In genomic region chr11:90169200-90170013, GRCm38 (mm10) we compare ENCODE assay signal across 8 mouse cellular contexts. TPM values are rescaled to one million over a fixed set of nuclear protein-coding genes. Genes with fewer than 3 reads are reported as not detected.
DNase-seq lines count a peak whose midpoint lies in the region; ATAC-seq lines count a peak whose summit lies in the region.

No protein-coding gene starts in this region.

- H3K36me3 ChIP-seq in liver, embryonic 11.5 days (ENCODE audit: control insufficient read depth, insufficient read depth, low read length), result no peaks in the 10 kb centered on the region
- no peaks in the 10 kb centered on the region for H3K36me3 ChIP-seq in forebrain, embryonic 11.5 days (ENCODE audit: control insufficient read depth, insufficient read depth, low read length)
- H3K36me3 ChIP-seq in intestine, embryonic 14.5 days (ENCODE audit: control insufficient read depth, insufficient read depth, low read length), result no peaks in the 10 kb centered on the region
- no peaks in the 10 kb centered on the region for H3K36me3 ChIP-seq in midbrain, embryonic 16.5 days (ENCODE audit: control insufficient read depth, insufficient read depth, low read length)

- no peak for ATAC-seq in liver, embryonic 11.5 days (replicated peaks; ENCODE audit: low FRiP score)
- ATAC-seq in forebrain, embryonic 11.5 days (replicated peaks; ENCODE audit: low FRiP score), result peak; percentile 33; the same call in 1 of the 2 replicates
- ATAC-seq in intestine, embryonic 14.5 days (replicated peaks; ENCODE audit: low FRiP score, low TSS enrichment, low read depth), result 0 out of 2 replicates have a peak, but pooled peaks have one; percentile 15
- no peak for ATAC-seq in midbrain, embryonic 16.5 days

- WGBS in liver, embryonic 11.5 days, result 55% methylated on average over 20 of the region's 20 CpGs
- WGBS in forebrain, embryonic 11.5 days, result 60% methylated on average over 20 of the region's 20 CpGs
- WGBS in intestine, embryonic 14.5 days, result 50% methylated on average over 20 of the region's 20 CpGs
- WGBS in midbrain, embryonic 16.5 days, result 54% methylated on average over 20 of the region's 20 CpGs

- peak overlapping the region; percentile 47 for H3K4me2 ChIP-seq in liver, embryonic 11.5 days
- H3K4me2 ChIP-seq in forebrain, embryonic 11.5 days (ENCODE audit: low read depth, low read length, severe bottlenecking), result peak overlapping the region; percentile 44
- peak overlapping the region; percentile 52 for H3K4me2 ChIP-seq in intestine, embryonic 14.5 days (ENCODE audit: low read length)
- peak overlapping the region; percentile 45 for H3K4me2 ChIP-seq in midbrain, embryonic 16.5 days (ENCODE audit: low read length)

- H3K27me3 ChIP-seq in liver, embryonic 11.5 days (replicated peaks; ENCODE audit: control insufficient read depth, insufficient read depth, low read length), result no peaks in the 10 kb centered on the region
- no peaks in the 10 kb centered on the region for H3K27me3 ChIP-seq in forebrain, embryonic 11.5 days (ENCODE audit: control insufficient read depth, insufficient read depth, low read length)
- H3K27me3 ChIP-seq in intestine, embryonic 14.5 days (replicated peaks; ENCODE audit: control insufficient read depth, insufficient read depth, low read length), result no peaks in the 10 kb centered on the region
- H3K27me3 ChIP-seq in midbrain, embryonic 16.5 days (ENCODE audit: control insufficient read depth, insufficient read depth, low read depth, low read length), result no peaks in the 10 kb centered on the region

- H3K4me3 ChIP-seq in liver, embryonic 11.5 days (ENCODE audit: low read depth, low read length), result peak overlapping the region; percentile 15; the same call in 1 of the 2 replicates
- H3K4me3 ChIP-seq in forebrain, embryonic 11.5 days (ENCODE audit: low read depth, low read length), result no peak overlapping the region
- 0 out of 2 replicates have a peak overlapping the region, but pooled peaks have one; percentile 16 for H3K4me3 ChIP-seq in intestine, embryonic 14.5 days (ENCODE audit: low read depth, low read length)
- H3K4me3 ChIP-seq in midbrain, embryonic 16.5 days (ENCODE audit: low read depth, low read length), result peak overlapping the region; percentile 26

- H3K9ac ChIP-seq in liver, embryonic 11.5 days (ENCODE audit: low read depth, low read length), result no peak overlapping the region
- no peak overlapping the region for H3K9ac ChIP-seq in forebrain, embryonic 11.5 days (ENCODE audit: low read length)
- no peak overlapping the region for H3K9ac ChIP-seq in intestine, embryonic 14.5 days (ENCODE audit: low read length)
- peak overlapping the region; percentile 31; the same call in 1 of the 2 replicates for H3K9ac ChIP-seq in midbrain, embryonic 16.5 days (ENCODE audit: low read depth, low read length)

- no peak for DNase-seq in liver, embryonic 11.5 days (ENCODE audit: low spot score)
- DNase-seq in liver, result no peak
- no peak for DNase-seq in forebrain, embryonic 11.5 days (ENCODE audit: low spot score)
- DNase-seq in intestine, embryonic 14.5 days (ENCODE audit: low spot score), result no peak
- DNase-seq in thymus, postnatal 25 days, result no peak
- DNase-seq in thymus, postnatal 4 days, result no peak
- no peak for DNase-seq in frontal cortex, adult 2 months (ENCODE audit: extremely low spot score in 1 of 2, low spot score in 1 of 2)

- H3K27ac ChIP-seq in liver, embryonic 11.5 days (ENCODE audit: low read depth, low read length), result no peak overlapping the region
- H3K27ac ChIP-seq in forebrain, embryonic 11.5 days (ENCODE audit: low read depth, low read length), result no peak overlapping the region
- no peak overlapping the region for H3K27ac ChIP-seq in intestine, embryonic 14.5 days (ENCODE audit: low read depth)
- no peak overlapping the region for H3K27ac ChIP-seq in midbrain, embryonic 16.5 days (ENCODE audit: low read length)

- H3K4me1 ChIP-seq in liver, embryonic 11.5 days (replicated peaks; ENCODE audit: control insufficient read depth, insufficient read depth, low read length), result no peaks in the 10 kb centered on the region
- H3K4me1 ChIP-seq in forebrain, embryonic 11.5 days (replicated peaks; ENCODE audit: control insufficient read depth, insufficient read depth, low read length), result no peaks in the 10 kb centered on the region; the same call in 1 of the 2 replicates
- H3K4me1 ChIP-seq in intestine, embryonic 14.5 days (replicated peaks; ENCODE audit: control insufficient read depth, insufficient read depth, low read length), result peaks cover 5% of the 10 kb centered on the region; the same call in 1 of the 2 replicates
- H3K4me1 ChIP-seq in midbrain, embryonic 16.5 days (ENCODE audit: control insufficient read depth, insufficient read depth, low read length), result no peaks in the 10 kb centered on the region

- no peaks in the 10 kb centered on the region for H3K9me3 ChIP-seq in liver, embryonic 11.5 days (ENCODE audit: control insufficient read depth, low read length)
- no peaks in the 10 kb centered on the region for H3K9me3 ChIP-seq in forebrain, embryonic 11.5 days (ENCODE audit: control insufficient read depth, low read length)
- H3K9me3 ChIP-seq in intestine, embryonic 14.5 days (ENCODE audit: control insufficient read depth, low read length), result no peaks in the 10 kb centered on the region
- no peaks in the 10 kb centered on the region for H3K9me3 ChIP-seq in midbrain, embryonic 16.5 days (replicated peaks; ENCODE audit: control insufficient read depth, low read length, poor library complexity, severe bottlenecking)

RNA-seq across cellular contexts. Expression of gene Gm45716, which starts 18.1 kb away (rescaled TPM):
- 6.3 and 7.3 TPM in 2 replicates for polyA plus RNA-seq in liver, embryonic 11.5 days (2014; fragmentation: Nextera tagmentation; extraction: Ambion mirVana)
- 18.0 and 19.3 TPM in 2 replicates for polyA plus RNA-seq in forebrain, embryonic 11.5 days (2014; fragmentation: Nextera tagmentation; extraction: Ambion mirVana)
- 13.2 and 13.3 TPM in 2 replicates for polyA plus RNA-seq in intestine, embryonic 14.5 days (2014; fragmentation: Nextera tagmentation; extraction: Ambion mirVana)
- polyA plus RNA-seq in midbrain, embryonic 16.5 days (2015; fragmentation: Nextera tagmentation; extraction: Ambion mirVana), result 23.2 and 23.3 TPM in 2 replicates
- polyA plus RNA-seq in frontal cortex, adult 2 months (2012; rRNA removed), result 9.4 and 10.3 TPM in 2 replicates

Comparison
In these comparisons a context has a peak if more than half of its experiments do, and no peak if none do; other contexts are left out.
1. ATAC-seq: peak in forebrain, embryonic 11.5 days (single experiment) and intestine, embryonic 14.5 days (single experiment); none in liver, embryonic 11.5 days (single experiment) and midbrain, embryonic 16.5 days (single experiment).
2. Peak in every context shown above with its lines, with median percentiles within 50 percentile points of each other: H3K4me2 ChIP-seq.